Mouse (Mus musculus): Measurements from ENCODE around the gene Pbld2.

DNA sequence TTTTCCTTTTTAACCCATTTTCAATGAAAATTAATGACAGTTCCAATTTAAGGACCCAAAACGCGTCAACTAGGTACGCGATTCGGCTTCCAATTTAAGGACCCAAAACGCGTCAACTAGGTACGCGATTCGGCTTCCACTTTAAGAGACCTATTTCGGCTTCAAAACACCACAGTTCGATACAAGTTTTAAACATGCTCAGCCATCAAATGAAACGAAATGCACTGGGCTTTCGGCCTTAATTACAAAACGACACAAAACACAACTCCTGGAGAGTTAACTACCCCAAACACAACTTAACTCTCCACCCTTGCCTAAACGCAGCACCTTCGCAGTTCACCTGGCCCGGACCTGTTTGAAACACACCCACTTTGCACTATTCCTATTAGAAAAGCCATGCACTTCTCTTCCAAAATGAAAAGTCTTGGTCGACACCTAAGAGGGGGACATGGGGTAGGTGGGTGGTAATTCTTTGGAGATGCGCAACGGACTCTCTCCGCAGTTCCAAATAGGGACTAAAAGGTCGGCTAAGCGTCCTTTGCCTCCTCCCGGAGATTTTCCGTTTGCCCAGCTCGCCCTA is 1.5 kb upstream of the Pbld2 start:
- TF ChIP-seq CTCF (IDR thresholded peaks at IDR 0.05; ENCODE audit: low read depth) = no peak
- TF ChIP-seq EP300 (optimal IDR thresholded peaks at IDR 0.05) = no peak

Measured in stomach, postnatal 0 days (tissue).